Comparison of ENCODE assay signal across 9 mouse cellular contexts in the genomic region with DNA sequence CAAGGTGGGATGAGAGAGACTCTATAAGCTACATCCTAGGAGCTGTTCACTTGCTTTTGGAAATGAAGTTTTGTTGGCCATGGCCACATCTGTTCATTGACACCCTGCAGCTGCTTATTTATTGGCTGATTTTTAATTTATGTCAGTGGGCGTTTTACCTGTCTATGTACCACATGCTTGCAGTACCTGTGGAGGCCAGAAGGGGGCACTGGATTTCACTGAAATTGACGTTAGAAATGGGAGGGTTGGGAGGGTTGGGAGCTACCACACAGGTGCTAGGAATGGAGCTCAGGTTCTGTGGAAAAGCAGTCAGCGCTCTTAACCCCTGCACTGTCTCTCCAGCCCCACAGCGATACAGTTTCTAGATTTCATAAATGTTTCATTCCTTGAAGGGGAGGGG.
DNase-seq lines count a peak whose midpoint lies in the region; ATAC-seq lines count a peak whose summit lies in the region.
"Had no signal": no experiment of that assay in that cellular context is flagged by ENCODE, and none has a peak within 500 bp of the region (broad histone marks: within the 10 kb centered on the region; RNA-seq: fewer than 3 reads in every experiment).

No protein-coding gene starts in this region.

- no peak overlapping the region for H3K4me3 ChIP-seq in hindbrain, embryonic 10.5 days
- no peak overlapping the region for H3K4me3 ChIP-seq in hindbrain, embryonic 12.5 days
- H3K4me3 ChIP-seq: lung, embryonic 15.5 days had no signal

- H3K4me2 ChIP-seq in hindbrain, embryonic 12.5 days (replicated peaks), result no peak overlapping the region
- H3K4me2 ChIP-seq: lung, embryonic 15.5 days had no signal

- DNase-seq in hindbrain, embryonic 10.5 days (ENCODE audit: low spot score), result peak; percentile 31
- peak; percentile 4 for DNase-seq in thymus, postnatal 14 days
- no peak for DNase-seq in thymus, postnatal 10 days (ENCODE audit: low spot score in 2 of 2)
- DNase-seq in induced T-regulatory cell, adult 2 months (ENCODE audit: low read depth), result peak; percentile 2
- peak; percentile 53 for DNase-seq in testis, postnatal 14 days (ENCODE audit: low spot score)
- DNase-seq in urinary bladder, postnatal 25 days (ENCODE audit: low spot score), result no peak

- no peak overlapping the region for H3K27ac ChIP-seq in hindbrain, embryonic 10.5 days
- no peak overlapping the region for H3K27ac ChIP-seq in hindbrain, embryonic 12.5 days
- H3K27ac ChIP-seq: lung, embryonic 15.5 days had no signal

- WGBS in hindbrain, embryonic 10.5 days, result 50% methylated on average over 4 of the region's 4 CpGs
- 45% methylated on average over 4 of the region's 4 CpGs for WGBS in hindbrain, embryonic 12.5 days

- no peak overlapping the region for H3K9ac ChIP-seq in hindbrain, embryonic 12.5 days
- H3K9ac ChIP-seq: lung, embryonic 15.5 days had no signal

- no peaks in the 10 kb centered on the region for H3K36me3 ChIP-seq in hindbrain, embryonic 10.5 days
- H3K36me3 ChIP-seq in hindbrain, embryonic 12.5 days, result no peaks in the 10 kb centered on the region
- H3K36me3 ChIP-seq: lung, embryonic 15.5 days had no signal

- 0 out of 2 replicates have a peak, but pooled peaks cover 3% of the 10 kb centered on the region for H3K9me3 ChIP-seq in hindbrain, embryonic 10.5 days
- H3K9me3 ChIP-seq in hindbrain, embryonic 12.5 days (replicated peaks), result no peaks in the 10 kb centered on the region
- H3K9me3 ChIP-seq: lung, embryonic 15.5 days had no signal

- ATAC-seq in hindbrain, embryonic 12.5 days (ENCODE audit: low FRiP score), result no peak
- no peak for ATAC-seq in granulocyte monocyte progenitor cell, adult 5-6 weeks (replicated peaks; ENCODE audit: poor library complexity, severe bottlenecking)

- H3K4me1 ChIP-seq in hindbrain, embryonic 10.5 days (replicated peaks), result peaks cover 11% of the 10 kb centered on the region; the same call in 1 of the 2 replicates
- H3K4me1 ChIP-seq in hindbrain, embryonic 12.5 days, result peaks cover 6% of the 10 kb centered on the region
- H3K4me1 ChIP-seq: lung, embryonic 15.5 days had no signal

- no peaks in the 10 kb centered on the region for H3K27me3 ChIP-seq in hindbrain, embryonic 10.5 days (ENCODE audit: insufficient read depth, poor library complexity, severe bottlenecking)
- peaks cover 3% of the 10 kb centered on the region; the same call in 1 of the 2 replicates for H3K27me3 ChIP-seq in hindbrain, embryonic 12.5 days
- H3K27me3 ChIP-seq: lung, embryonic 15.5 days had no signal

Comparison
In these comparisons a context has a peak if more than half of its experiments do, and no peak if none do; other contexts are left out.
1. DNase-seq: peak in hindbrain, embryonic 10.5 days (single experiment), thymus, postnatal 14 days (single experiment), induced T-regulatory cell, adult 2 months (single experiment) and testis, postnatal 14 days (single experiment); none in thymus, postnatal 10 days (0 of 2) and urinary bladder, postnatal 25 days (single experiment).